Mouse (Mus musculus) cerebellum, postnatal 4 days (tissue): ENCODE results near the gene Gm42906.

Experiments used
- DNase-seq, 2 experiments: peaks; one replicate each; pipeline ENCODE4 v3.0.0; 2022; ENCODE audit warnings: low spot score in 2 of 2, mixed read lengths in 1 of 2

The Gm42906 gene

DNA sequence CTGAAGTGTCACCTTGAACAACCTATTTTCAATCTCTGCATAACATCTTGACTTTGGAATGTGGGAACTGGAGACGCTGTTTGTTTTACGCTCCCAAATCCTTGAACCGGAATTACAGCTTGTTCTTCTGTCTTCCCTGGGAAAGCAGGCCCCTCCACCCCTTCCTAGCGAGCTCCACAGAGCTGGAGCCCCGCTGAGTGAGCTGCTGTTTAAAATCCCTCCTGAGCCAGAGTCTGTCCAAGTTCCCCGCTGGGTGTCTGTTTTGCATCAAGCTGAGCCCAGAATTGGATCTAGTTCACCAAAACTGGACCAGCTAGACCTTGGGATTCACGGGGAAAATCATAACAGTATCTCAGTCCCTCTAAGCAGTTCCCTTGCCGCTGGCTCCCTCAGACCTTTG lies 404.5 kb downstream of the Gm42906 start:
- DNase-seq, result peak in 1 of 2 experiments; percentile 47

DNA sequence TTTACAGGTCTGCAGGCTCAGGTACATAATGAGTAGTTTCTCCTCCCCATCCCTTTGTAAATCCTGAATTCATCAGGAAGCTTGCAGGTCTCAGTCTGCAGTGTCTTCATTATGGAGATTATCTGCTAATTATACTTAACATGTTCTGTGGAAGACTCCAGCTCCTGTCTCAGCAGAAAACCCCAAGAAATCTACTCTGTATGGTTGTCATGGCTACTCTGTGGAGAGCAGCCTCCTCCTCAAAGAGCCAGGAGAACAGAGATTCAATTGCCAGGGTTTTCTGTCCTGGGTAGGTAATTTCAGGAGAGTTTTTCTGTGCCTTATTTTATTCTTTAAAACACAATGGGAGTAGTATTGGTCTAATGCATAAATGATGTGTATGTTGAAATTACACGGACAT lies 405.0 kb downstream of the Gm42906 start:
- no peak for DNase-seq

DNA sequence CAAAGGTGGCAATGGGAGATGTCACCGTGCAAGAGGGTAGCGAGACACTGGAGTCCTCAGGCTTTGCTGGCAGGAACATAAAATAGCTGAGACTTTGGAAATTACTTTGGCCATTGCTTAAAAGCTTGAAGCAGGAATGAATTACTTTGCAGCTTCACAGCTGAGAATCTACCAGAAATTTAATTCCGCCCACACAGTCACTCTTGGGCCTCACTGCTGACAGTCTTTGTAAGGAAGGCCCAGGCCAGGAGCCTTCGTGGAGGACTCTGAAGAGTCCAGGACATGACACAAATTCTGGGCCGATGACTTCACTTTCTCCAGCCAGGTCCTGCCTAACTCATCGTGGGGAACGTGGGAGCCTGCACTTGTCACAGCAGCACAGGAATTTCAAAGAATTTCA lies 405.9 kb downstream of the Gm42906 start:
- no peak for DNase-seq

DNA sequence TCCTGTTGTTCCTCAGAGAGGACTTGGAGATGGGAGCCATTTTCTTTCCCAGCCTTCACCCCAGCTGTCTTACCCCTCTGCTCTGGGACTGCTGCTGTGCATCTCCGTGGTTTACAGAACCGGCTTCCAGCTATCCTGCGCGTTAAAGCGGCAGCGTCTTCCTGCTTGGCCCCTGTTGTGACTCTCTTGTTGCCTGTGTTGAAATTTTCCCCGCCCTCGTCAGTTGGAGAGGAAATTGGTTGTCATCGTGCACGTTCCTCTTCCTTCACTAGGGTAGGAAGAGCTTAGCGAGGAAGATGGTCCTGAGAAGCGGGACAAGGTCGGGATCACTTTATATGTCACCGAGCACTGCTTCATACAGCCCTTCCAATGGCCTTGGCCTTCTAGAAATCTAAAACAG lies 407.1 kb downstream of the Gm42906 start:
- DNase-seq, result no peak

DNA sequence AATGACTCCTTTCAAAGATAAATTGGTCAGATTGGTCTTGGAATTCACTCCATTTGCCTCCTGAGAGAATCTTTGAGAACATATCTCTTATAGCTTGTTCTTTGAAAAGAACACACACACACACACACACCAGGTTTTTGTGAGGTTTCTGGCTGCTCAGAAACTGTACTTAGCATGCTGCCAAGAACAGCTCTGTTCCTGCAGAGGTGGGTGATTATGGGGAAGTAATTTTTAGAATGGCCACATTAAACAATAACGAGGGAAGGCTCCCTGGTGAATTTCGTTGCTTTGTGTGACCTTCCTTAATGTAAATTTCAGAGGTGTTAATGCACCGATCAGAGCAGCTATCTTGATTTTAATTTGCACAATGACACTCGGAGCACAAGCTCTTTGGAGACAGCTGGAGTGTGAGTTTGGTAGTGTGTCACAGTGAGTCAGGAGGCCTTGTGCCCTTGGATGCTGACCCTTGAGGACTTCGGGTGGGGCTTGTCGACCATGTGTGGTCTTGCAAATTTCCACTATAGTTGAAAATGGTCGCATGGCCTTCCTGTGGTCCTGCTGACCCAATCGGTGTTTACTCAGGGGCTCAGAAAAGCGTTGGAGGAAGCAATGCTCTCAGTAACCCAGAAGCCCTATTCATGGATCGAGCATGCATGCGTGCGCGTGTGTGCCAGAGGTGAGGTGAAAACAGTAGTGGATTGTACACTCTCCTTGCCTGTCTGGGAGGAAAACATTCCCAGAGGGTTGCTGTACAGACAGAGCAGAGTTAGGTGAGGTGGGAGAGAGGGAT lies 407.7 kb downstream of the Gm42906 start:
- DNase-seq, result no peak

DNA sequence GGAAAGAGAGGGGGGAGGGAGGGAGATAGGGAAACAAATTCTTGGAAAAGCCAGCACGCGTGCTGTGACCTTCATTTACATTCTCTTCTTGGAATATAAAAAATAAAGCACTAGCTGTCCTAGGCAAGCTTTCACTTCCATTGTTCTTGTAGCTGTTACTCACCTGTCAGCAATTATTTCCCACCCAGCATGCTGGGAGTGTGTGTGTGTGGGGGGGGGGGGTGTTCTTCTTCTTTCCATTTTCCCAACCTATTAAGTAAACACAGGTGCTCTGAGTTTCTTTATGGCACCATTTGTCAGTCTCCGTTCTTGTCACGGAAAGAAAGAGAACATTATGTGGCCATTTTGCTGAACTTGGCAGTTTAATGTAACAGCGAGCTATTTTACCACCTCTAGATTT lies 409.0 kb downstream of the Gm42906 start:
- DNase-seq, result no peak

DNA sequence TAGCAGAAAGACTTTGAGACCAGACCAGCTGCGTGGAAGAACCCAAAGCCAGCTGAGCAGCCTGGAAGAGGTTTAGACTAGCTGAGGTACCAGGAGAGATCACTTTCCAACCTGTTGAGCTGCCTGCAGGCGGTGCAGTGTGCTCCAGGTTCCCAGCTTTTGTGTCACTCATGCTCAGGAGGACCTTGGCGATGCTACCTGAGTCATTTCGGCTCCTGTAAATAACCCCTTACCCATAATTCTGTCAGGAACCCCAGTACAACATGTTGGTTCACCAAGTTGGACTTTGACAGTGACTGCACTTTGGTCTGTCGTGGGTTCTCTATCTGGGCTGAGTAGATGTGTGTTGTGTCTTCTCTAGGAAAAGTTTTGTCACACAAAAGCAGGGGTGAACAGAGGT lies 409.5 kb downstream of the Gm42906 start:
- no peak for DNase-seq
